Mouse (Mus musculus) right cerebral cortex, adult 18-20 months (tissue): Measurements from ENCODE around the gene 4921536K21Rik.

Experiments
- DNase-seq: peaks from one replicate; pipeline ENCODE4 v3.0.0; 2022; ENCODE audit warnings: mixed read lengths

The 4921536K21Rik gene

DNA sequence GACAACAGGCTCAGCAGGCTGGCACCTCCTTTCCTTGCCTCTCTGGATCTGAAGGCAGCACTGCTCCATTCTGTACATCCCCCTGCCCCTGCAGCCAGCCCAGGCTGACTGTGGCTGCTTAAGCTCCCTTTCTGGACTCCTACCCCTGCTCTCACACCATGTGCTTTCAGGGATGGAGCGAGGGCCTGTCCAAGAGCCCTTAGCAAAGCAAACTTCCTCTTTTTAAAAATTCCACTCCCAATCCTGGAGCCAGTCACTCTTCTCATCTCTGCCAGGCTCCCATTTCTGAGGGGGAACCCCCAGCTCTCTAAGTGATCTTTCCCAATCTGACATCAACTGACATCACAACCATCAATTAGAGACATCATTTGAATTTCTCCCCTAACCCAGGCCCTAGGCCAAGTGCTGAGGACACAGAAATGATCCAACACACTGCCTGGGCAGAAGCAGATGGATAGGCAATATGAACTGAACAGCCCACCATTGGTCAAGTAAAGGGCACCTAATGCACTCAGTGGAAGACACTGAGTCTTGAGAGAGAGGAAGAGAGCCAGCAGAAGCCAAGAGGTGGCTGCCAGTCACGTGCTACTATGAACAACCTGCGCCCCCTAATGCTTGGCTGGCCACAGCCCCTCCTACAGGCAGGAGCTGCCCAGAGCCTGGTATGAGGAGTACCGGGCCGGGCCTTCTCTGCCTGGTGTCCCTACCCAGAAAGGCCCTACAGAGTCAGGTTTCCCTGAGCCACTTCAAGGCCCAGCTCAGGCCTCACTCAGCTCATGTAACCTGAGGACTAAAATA lies 15.8 kb upstream of the 4921536K21Rik start:
- DNase-seq: peak; percentile 30

DNA sequence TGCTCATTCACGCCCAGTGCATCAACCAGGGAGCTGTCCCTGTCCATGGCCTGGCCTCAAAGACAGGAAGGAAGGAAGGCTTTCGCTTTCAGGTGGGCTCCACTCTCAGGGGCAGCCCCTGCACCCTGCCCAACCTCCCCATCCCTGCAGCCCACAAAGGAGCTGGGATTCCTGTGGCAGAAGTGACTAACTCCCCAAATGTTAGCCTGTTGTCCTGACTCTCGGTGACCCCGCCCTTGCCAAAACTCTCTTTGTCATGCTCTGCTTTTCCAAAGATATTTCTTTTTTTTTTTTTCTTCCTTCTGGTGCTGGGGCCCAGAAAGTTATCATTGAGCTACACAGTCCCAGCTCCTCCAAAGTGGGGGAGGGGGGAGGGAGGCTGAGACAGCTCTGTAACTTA lies 14.3 kb upstream of the 4921536K21Rik start:
- DNase-seq: no peak

DNA sequence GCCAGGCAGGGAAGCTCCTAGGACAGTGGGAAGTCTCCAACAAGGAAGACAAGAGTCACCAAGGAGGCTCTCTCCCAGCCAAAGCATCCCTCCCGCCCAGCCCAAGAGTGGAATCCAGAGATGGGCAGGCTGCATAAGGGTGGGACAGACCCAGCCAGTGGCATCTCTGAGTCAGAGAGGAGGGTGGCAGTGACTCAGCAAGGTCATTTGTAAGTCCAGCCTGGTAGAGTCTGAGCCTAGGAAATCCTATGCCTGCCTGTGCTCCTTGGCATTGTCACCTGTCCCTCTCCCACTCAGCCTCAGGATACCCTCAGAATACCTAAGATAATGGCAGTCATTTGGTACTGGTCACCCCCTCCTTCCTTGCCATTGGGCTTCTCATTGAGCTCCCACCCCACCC lies 10.5 kb upstream of the 4921536K21Rik start:
- DNase-seq: no peak

DNA sequence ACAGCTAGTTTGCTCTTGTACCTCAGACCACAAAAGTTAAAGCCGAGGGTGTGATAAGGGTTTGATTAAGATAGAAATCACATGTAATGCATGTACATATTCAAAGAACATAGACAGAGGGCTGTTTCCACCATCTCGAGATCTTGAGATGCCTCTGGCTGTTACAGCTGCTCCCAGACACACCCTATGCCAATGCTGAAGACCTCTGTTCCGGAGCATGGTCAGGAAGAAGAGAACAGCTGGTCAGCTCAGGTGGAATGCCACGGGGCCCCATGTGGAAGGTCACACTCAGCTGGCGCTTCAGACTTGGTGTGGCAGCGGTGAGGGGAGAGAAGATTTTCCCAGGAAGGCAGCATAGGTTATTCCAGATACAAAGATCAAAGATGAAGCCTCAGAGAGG lies 9.8 kb upstream of the 4921536K21Rik start:
- DNase-seq: no peak

DNA sequence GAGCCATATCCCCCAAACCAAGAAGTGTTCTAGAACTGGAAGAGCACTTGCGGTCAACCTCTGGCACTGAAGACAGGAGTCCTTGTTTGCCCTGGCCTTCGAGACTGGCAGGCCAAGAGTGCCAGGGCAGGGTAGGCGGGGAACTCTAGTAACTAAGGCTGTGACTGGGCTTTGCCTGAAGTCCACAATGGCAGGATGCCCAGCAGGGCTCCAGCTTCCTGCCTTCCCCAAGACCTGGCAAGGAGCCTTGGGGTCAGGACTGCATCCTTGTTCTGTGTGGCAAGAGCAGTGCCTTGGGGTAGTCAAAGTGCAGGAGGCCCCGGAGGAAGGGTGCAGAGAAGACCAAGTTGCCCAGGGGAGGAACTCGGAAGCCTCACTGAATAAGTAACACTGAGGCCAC lies 8.1 kb upstream of the 4921536K21Rik start:
- DNase-seq: peak; percentile 66

DNA sequence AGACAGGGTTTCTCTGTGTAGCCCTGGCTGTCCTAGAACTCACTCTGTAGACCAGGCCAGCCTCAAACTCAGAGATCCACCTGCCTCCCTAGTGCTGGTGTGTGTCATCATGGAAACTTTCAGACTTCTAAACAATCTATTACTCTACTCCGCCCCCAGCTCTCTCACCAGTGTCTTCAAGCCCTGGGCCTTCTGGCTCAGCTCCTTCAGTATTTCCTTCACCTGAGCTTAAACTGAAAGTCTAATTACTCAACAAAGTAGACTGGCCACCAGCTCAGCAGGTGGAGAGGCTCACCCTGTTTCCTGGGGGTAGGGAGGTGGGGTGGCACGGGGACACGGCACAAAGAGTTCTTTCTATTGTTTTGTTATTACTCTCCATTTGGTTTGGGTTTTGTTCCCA lies 7.6 kb upstream of the 4921536K21Rik start:
- no peak for DNase-seq

DNA sequence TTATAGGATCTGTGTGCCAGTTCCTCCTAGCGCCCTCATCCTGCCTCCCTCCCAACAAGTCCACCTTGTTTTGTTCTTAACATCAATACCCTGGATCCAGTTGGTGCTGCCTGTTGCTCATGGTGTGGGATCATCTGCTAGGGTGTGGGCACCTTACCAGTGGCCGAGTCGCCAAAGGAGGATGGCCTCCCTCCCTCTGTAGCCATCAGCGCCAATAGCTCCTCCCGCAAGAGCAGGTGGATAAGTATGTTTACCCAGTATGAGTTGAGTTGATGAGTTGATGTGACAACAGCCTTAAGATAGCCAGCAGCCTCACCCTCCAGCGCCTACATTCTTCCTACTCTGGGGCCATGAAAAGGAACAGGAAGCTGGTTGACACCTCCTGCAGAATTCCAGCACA lies 5.4 kb upstream of the 4921536K21Rik start:
- DNase-seq: no peak

DNA sequence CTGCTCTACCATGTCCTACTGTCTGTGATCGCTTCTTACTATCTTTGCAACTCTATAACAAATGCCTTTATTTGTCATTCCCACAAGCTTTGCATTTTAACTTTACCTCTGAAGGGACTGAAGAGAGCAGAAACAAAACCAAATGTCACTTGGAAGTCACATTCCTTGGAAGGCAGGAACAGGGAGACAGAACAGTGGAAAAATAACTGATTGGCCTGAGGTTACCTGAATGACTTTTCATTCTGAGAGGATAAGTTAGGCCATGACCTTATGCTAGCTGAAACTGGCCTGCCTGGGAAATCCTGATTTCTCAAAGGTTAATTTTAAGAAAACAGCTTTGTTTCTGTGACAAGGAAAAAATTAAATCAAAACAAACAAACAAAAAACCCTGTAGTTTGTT lies 1.0 kb upstream of the 4921536K21Rik start:
- no peak for DNase-seq

DNA sequence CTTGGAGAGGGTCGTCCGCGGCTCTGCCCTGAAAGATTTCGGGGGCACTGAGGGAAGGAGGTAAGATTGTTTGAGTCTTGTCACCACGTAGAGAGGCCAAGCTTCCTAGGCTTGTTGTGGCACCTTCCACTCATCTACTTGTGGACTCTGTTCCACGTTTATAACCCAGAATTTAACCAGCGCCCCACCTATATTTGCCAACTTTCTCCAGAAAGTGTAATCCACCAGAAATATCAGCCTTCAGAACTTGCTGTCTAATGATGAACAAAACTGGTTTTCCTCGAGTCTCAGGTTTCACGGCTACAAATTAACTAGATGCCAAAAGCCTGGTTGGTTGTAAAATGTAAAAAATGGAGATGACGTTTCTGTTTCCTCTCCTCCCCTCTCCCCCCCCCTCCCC lies 560 bp upstream of the 4921536K21Rik start:
- no peak for DNase-seq

DNA sequence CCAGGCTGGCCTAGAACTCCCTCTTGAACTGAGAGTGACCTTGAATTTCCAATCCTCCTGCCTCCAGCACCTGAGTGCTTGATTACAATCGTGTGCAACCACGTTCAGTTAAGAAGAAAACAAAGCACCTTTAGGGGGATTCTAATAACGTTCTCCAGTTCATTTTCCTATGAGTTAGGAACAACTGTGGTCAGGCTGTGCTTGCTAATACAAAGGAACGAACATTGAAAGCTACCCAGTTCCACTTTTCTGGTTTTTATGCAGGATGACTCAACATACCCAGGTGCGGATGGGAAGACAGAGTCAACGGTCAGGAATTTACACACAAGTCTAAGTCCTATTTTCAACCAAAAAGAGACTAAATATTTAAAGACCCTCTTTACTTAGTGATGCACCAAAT lies 928 bp downstream of the 4921536K21Rik start:
- DNase-seq: no peak

DNA sequence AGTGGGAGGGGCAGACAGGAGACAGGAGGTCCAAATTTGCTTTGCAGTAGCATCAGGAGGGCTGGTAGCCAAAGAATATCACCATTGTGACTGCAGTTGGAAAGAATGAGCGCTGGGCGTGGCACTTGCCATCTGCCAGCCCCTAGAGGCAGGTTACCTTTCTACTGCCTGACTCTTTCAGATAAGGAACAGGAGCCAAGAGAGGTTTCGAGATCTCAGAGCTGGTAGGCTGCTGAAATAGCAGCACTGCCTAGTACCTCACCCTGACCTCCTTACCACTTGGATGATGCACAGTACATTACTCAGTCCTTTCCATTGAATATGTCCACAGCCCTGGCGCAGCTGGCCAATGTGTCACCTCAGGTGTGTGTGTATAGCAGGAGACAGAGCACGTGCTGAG lies 7.6 kb downstream of the 4921536K21Rik start:
- DNase-seq: no peak

DNA sequence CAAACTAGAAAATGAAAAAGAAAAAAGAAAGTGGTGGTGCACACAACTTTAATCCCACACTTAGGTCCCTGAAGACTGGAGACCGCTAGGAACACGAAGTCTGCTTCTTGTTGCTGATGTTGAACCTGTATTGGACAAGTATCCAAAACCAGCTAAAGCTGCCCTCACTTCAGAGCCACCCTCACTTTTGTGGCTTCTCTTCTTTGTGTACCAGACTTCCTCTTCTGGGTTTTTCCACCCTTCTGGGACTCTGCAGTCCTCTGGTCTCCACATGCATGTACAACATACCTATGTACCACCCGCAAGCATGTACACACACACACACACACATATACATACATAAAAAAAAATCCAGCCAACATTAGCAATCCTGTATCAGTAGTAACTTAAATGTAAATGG lies 11.2 kb downstream of the 4921536K21Rik start:
- DNase-seq: no peak

DNA sequence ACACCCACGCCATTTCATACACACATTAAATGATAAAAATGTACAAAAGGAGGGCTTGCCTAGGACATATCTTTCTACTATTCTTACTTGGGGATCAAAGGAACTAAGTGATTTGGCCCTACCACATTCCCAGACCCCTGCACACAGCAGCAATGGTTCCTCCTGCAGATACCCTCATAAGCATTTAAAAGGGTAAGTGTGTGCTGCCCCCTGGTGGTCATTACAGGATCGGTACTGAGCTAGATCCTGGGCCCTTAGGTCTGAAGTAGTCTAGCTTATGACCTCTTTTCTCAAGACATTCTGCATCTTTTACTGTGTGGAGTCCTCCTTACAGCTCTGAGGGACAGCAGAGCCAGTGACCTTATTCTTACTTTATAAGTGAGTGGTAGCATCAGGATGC lies 15.1 kb downstream of the 4921536K21Rik start:
- peak; percentile 76 for DNase-seq

DNA sequence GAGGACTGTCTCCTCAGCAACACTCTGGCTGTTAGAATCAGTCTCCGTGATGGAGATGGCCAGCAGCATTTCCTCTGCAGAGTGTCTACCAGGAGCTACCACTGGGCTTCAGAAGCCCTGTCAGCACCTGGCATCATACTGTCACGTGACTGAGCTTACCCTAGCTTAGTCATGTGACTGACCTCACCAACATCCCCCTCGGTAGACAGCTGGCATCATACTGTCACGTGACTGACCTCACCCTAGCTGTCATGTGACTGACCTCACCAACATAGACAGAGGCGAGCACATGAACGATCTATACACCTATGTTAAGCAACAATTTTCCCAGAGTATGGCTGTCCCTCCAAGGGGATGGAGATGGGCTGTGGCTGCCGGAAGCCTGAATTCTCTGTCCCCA lies 16.2 kb downstream of the 4921536K21Rik start:
- no peak for DNase-seq

DNA sequence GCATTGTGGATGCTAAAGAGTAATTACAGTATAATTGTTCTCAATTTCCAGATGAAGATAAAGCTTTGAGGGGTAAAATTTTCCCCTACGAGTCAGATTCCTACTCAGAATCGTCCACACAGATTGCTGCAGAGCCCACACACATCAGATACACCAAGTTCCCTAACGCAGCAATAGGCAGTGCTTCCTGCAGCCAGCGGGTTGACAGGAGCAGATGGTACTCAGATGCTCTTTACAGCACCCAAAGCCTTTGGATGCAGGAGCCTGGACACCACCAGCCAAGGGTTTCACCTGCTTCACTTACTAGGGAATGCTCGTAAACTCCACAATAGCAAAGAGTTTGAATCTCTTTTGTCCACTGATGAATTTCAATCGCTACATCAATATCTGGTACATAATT lies 18.5 kb downstream of the 4921536K21Rik start:
- no peak for DNase-seq

DNA sequence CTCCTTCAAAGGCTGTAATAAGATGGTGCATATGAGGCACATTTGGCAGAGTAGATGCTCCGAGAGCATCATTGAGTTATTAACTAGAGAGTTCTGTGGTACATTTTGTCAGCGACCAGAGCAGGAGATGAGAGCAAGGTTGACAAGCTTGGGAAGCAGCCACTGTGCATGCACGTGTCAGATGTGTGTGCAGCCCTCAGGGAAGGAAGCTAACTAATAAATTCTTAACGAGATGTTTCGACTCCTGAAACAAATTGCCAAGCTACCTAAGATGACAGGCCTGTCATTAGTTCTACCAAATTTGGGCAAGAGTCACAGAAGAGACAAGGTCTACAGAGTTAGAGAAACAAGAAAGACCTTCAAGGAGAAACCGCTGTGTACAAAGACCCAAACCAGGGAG lies 30.6 kb downstream of the 4921536K21Rik start:
- DNase-seq: no peak

DNA sequence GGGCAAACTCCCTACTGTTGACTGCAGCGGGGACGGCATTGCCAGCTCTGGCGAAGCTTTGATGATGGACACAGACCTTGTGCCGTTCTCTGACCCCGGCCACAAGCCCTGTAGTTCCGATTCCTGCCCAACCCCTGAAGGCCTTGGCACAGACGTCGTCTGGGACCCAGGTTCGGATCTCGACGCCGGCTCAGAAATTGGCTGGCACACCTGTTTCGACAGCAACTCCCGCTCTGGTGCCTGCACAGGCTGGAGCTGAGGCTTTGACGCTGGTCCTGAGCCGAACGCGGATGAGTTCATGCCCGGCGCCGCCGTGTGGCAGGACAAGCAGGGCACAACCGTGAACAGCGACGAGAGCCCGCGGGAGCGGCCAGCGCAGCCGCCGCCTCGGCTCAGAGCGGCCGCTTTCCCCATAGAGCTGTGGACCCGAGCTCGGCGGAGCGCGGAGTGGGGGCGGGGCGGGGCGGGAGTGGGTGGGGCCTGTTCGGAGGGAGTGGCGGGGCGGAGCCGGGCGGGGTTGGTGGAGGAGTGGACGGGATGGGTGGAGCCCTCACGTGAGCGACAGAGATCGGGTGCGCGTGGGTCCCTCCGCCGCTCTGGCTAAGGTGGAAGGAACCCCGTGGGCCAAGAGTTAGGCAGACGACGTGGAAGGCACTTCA lies 31.3 kb downstream of the 4921536K21Rik start, which contains the start of gene Osbp2:
Gene Osbp2, minus strand, starts transcription at position 450 of the 659 bp plus-strand sequence.
- DNase-seq: peak; percentile 87

DNA sequence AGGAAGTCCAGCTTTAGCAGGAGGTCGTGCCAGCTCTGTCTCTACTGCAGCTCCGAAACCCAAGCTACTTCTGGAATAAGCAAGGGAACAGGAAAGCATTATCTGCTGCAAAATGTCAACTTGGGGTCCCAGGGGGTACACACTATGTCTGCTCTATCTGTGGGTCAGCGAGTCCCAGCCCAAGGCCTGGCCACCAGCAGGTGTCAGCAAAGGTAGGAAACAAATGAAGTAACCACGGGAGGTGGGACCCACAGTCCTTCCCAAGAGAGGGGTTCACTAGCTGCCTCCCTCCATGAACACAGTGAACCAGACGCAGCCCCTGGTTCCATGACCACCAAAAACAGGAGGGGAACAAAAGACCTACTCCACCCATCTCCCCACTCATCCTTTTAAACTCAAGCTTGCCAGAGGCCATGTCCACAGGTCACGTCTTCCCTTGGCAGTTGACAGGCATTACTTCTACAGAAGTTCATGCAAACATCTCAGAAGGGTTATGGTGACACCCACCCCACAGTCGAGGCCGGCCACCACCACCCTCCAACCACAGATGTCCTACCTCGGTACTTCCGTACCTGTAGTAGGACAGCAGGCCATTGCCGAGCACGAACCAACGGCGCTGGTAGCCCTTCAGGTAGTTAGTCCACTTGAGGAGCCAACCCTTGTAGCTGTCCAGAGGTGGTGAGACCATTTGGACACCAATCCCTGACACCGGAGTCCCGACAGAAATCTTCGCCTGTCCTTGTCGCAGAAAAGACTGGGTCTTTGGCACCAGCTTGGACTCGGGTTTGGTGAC lies 32.0 kb downstream of the 4921536K21Rik start:
- no peak for DNase-seq

DNA sequence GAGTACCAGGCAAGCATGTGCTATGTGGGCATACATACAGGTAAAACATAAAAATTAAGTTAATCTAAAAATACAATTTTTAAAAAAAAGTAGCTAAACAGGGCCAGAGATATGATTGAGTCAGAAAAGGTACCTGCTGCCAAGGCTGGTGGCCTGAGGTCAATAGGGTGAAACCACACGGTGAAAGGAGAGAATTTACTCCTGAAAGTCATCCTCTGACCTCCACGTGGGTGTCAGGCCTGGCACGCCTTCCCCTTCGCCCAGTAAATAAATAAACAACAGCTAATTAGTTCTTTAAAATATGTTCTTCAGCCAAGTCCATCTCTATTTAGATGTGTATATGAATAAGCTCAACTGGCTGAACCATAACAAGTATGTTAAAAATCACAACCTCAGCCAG lies 34.5 kb downstream of the 4921536K21Rik start:
- no peak for DNase-seq

DNA sequence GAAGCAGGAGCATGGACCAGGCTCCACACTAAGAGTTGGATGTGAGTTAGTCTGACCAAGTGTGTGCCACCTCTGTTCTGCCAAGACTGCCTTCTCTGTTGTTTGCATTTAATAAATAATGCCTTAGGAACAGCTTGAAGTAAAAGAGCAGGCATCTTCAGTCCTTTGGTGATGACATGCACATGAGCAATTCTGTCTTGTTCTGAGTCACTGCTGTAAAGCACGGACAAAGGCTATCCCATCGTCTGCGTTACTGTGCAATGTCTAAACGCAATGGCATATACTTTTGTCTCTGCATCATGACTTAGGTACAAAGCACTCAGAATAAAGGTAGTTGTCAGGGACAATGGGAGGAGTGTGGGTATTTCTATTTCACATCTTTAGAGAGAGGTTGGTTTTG lies 35.1 kb downstream of the 4921536K21Rik start:
- no peak for DNase-seq

DNA sequence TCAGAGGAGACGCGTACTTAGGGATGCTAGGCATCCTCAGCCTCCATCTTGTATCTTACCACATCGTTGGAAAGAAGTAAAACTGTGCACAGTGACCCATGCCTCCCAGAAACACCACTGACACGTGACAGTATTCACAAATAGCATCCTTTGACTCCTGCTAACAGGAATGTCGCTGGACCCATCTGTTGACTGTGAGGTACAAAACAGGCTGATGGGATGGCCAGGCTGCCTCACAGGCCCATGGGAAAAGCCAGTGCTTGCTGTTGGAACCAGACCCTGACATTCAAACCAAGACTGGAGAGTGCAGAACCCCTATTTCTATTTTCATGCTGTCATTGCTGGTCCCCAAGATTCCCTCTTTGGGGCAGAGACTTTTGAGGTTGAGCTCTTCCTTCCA lies 37.0 kb downstream of the 4921536K21Rik start:
- DNase-seq: no peak

DNA sequence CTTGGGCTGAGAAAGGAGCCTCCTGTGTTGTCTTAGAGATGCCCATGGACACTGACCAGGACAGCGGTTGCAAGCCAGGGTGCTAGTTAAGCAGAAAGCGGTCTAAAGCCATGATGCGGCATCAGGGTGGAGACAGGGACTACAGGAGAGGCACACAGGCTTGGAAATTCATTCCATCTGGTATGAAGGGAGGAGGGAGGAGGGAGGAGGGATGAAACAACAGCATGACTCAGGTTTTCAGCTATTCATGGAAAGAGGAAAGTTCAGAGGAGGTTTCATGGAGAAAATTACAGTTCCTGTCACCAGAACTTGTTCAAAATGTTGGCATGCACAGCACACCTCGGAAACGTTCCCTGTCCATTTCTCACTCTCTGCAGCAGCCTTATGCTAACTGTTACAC lies 39.1 kb downstream of the 4921536K21Rik start:
- peak; percentile 64 for DNase-seq

DNA sequence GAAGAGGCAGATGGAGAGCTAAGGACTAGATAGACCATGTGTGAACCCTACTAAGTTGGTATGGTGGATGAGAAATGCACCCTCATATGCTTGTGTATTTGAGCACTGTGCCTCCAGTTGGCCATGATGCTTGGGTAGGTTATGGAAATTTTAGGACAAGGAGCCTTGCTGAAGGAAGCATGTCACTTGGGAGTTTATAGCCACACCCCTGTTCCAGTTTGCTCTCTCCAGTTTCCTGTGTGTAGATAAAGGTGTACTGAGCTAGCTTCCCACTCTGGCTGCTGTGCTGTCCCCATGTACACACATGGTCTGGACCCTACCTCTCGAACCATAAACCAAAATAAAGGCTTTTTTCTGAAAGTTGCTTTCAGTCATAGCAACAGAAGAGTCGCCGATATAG lies 40.7 kb downstream of the 4921536K21Rik start:
- no peak for DNase-seq
